Mouse (Mus musculus): Measurements from ENCODE around the gene Tmem43. TPM values are rescaled to one million over a fixed set of nuclear protein-coding genes. Genes with fewer than 3 reads are reported as not detected.

Gene Tmem43
- total and polyA plus RNA-seq, 2 experiments, result 4.5 to 9.4 TPM

DNA sequence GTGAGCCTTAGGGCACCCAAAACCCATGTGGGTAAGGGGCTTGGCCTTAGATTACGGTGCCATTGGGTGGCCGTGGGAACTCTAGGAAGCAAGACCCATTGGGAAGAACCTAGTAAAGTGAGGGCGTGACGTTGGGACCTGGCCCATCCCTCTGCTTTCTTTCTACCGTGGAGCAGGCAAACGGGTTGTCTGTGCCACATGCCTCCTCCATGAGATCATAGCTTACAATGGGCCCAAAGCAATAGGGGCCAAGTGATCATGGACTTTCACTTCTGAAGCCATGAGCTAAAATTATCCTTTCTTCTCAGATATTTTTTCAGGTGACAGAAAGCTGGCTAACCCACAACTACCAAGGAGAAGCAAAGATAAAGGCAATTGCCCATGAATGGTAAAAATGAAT, 57.8 kb downstream of the Tmem43 start:
- no peaks in the 10 kb centered on the region for H3K79me2 ChIP-seq (ENCODE audit: control insufficient read depth, insufficient read depth, low read length)
- DNase-seq (ENCODE audit: extremely low read depth, low read depth, low spot score), result no peak
- no peaks in the 10 kb centered on the region for H3K27me3 ChIP-seq (ENCODE audit: control insufficient read depth, insufficient read depth, low read length)
- WGBS, result 83% methylated on average over 6 of the region's 6 CpGs
- TF ChIP-seq POLR2A (IDR thresholded peaks at IDR 0.05; ENCODE audit: extremely low read depth, insufficient read depth, low read length) (no peak), CTCF (IDR thresholded peaks at IDR 0.05; ENCODE audit: low read depth, low read length) (no peak)
- H3K27ac ChIP-seq (replicated peaks; ENCODE audit: insufficient read depth, low read depth, low read length), result no peak overlapping the region
- no peak overlapping the region for H3K4me3 ChIP-seq (ENCODE audit: insufficient read depth, low read depth, low read length)
- H3K36me3 ChIP-seq (ENCODE audit: control insufficient read depth, insufficient read depth, low read length), result no peaks in the 10 kb centered on the region
- H3K4me1 ChIP-seq (ENCODE audit: control insufficient read depth, insufficient read depth, low read length), result no peaks in the 10 kb centered on the region
- H3K9ac ChIP-seq (ENCODE audit: low read depth, low read length), result no peak overlapping the region

DNA sequence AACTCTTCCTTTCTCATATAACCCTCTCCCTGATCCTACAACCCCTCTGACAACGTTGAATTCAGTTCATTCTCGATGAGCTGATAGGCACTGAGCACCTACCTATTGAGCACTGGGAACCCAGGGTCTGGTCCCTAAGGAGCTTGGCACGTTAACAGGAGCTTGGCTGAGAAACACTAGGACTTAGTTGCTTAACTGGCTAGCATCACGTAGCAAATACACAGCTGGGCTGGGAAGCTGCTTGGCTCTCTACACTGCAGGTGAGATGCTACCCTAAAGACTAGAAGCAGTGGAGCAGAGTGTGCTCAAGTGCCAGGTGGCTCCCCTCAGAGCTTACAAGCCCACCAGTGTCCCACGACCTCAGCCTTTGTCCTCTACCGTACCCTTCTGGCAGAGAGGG, 59.2 kb downstream of the Tmem43 start:
- no peaks in the 10 kb centered on the region for H3K27me3 ChIP-seq (ENCODE audit: control insufficient read depth, insufficient read depth, low read length)
- no peaks in the 10 kb centered on the region for H3K36me3 ChIP-seq (ENCODE audit: control insufficient read depth, insufficient read depth, low read length)
- DNase-seq (ENCODE audit: extremely low read depth, low read depth, low spot score), result no peak
- no peaks in the 10 kb centered on the region for H3K4me1 ChIP-seq (ENCODE audit: control insufficient read depth, insufficient read depth, low read length)
- 72% methylated on average over 6 of the region's 6 CpGs for WGBS
- TF ChIP-seq CTCF (IDR thresholded peaks at IDR 0.05; ENCODE audit: low read depth, low read length) (no peak), POLR2A (IDR thresholded peaks at IDR 0.05; ENCODE audit: extremely low read depth, insufficient read depth, low read length) (no peak)
- H3K79me2 ChIP-seq (ENCODE audit: control insufficient read depth, insufficient read depth, low read length), result no peaks in the 10 kb centered on the region
- no peak overlapping the region for H3K27ac ChIP-seq (replicated peaks; ENCODE audit: insufficient read depth, low read depth, low read length)
- no peak overlapping the region for H3K9ac ChIP-seq (ENCODE audit: low read depth, low read length)
- H3K4me3 ChIP-seq (ENCODE audit: insufficient read depth, low read depth, low read length), result no peak overlapping the region

DNA sequence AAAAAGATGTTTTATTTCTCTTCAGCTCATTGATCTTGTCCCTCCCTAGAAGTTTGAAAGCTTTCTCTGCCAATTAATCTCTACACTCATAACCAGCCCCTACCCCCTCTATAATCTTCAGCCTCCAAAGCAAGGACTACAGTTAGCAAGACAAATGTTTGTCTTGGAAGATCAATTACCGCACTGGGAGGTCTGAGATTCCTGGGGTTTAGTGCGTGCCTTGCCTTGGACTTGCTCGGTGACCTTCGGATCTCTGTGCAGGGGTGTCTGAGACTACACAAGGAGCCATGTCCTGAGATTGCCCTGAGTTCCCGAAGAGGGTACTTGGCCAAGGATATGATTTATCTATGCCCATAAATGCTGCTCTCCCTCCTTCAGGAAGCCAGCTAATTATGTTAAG, 59.9 kb downstream of the Tmem43 start:
- Histone ChIP-seq H3K4me3 (ENCODE audit: insufficient read depth, low read depth, low read length) (no peak overlapping the region), H3K79me2 (ENCODE audit: control insufficient read depth, insufficient read depth, low read length) (no peaks in the 10 kb centered on the region), H3K4me1 (ENCODE audit: control insufficient read depth, insufficient read depth, low read length) (no peaks in the 10 kb centered on the region), H3K27ac (replicated peaks; ENCODE audit: insufficient read depth, low read depth, low read length) (no peak overlapping the region), H3K9ac (ENCODE audit: low read depth, low read length) (no peak overlapping the region), H3K36me3 (ENCODE audit: control insufficient read depth, insufficient read depth, low read length) (no peaks in the 10 kb centered on the region), H3K27me3 (ENCODE audit: control insufficient read depth, insufficient read depth, low read length) (no peaks in the 10 kb centered on the region)
- 45% methylated on average over 5 of the region's 5 CpGs for WGBS
- DNase-seq (ENCODE audit: extremely low read depth, low read depth, low spot score), result no peak
- TF ChIP-seq CTCF (IDR thresholded peaks at IDR 0.05; ENCODE audit: low read depth, low read length) (no peak), POLR2A (IDR thresholded peaks at IDR 0.05; ENCODE audit: extremely low read depth, insufficient read depth, low read length) (no peak)

DNA sequence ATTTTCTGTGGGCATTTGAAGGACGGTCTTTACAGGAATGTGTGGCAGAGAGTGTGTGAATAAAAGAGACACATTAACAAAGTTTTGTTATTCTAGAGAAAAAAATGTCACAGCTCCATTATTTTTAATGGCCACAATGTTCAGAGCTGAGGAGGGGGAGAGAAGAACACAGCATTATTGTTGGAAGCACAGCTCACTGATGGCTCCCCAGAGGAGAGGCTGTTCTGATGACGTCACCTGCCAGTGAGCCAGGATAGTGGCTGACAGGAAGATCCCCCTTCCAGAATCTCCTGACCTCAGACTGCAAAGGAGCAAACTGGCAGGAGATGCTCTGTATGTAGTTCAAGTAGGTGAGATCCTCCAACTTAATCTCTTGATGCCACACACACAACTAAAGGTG, 60.3 kb downstream of the Tmem43 start:
- no peak overlapping the region for H3K4me3 ChIP-seq (ENCODE audit: insufficient read depth, low read depth, low read length)
- no peak overlapping the region for H3K27ac ChIP-seq (replicated peaks; ENCODE audit: insufficient read depth, low read depth, low read length)
- H3K4me1 ChIP-seq (ENCODE audit: control insufficient read depth, insufficient read depth, low read length), result no peaks in the 10 kb centered on the region
- TF ChIP-seq POLR2A (IDR thresholded peaks at IDR 0.05; ENCODE audit: extremely low read depth, insufficient read depth, low read length) (no peak), CTCF (IDR thresholded peaks at IDR 0.05; ENCODE audit: low read depth, low read length) (no peak)
- no peaks in the 10 kb centered on the region for H3K36me3 ChIP-seq (ENCODE audit: control insufficient read depth, insufficient read depth, low read length)
- no peaks in the 10 kb centered on the region for H3K79me2 ChIP-seq (ENCODE audit: control insufficient read depth, insufficient read depth, low read length)
- no peaks in the 10 kb centered on the region for H3K27me3 ChIP-seq (ENCODE audit: control insufficient read depth, insufficient read depth, low read length)
- DNase-seq (ENCODE audit: extremely low read depth, low read depth, low spot score), result no peak
- 63% methylated on average over 2 of the region's 2 CpGs for WGBS
- no peak overlapping the region for H3K9ac ChIP-seq (ENCODE audit: low read depth, low read length)

DNA sequence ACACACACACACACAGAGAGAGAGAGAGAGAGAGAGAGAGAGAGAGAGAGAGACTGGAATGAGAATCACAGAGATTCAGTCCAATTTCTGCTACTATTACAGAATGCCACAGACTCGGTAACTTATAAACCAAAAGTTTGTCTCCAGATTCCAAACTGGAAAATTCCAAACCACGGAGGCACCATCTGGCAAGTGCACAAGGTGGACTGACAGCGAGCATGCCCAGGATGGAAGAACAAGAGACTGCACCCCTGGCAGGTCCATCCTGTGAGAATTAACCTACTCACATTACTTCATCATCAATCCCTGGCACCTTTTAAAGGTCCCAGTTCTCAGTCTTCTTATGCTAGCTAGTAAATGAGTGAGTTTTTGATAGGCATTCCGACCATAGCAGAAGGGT, 60.8 kb downstream of the Tmem43 start:
- no peak for DNase-seq (ENCODE audit: extremely low read depth, low read depth, low spot score)
- H3K9ac ChIP-seq (ENCODE audit: low read depth, low read length), result no peak overlapping the region
- no peaks in the 10 kb centered on the region for H3K27me3 ChIP-seq (ENCODE audit: control insufficient read depth, insufficient read depth, low read length)
- H3K4me3 ChIP-seq (ENCODE audit: insufficient read depth, low read depth, low read length), result no peak overlapping the region
- TF ChIP-seq POLR2A (IDR thresholded peaks at IDR 0.05; ENCODE audit: extremely low read depth, insufficient read depth, low read length) (no peak), CTCF (IDR thresholded peaks at IDR 0.05; ENCODE audit: low read depth, low read length) (no peak)
- no peaks in the 10 kb centered on the region for H3K4me1 ChIP-seq (ENCODE audit: control insufficient read depth, insufficient read depth, low read length)
- WGBS, result 70% methylated on average over 4 of the region's 4 CpGs
- H3K79me2 ChIP-seq (ENCODE audit: control insufficient read depth, insufficient read depth, low read length), result no peaks in the 10 kb centered on the region
- no peaks in the 10 kb centered on the region for H3K36me3 ChIP-seq (ENCODE audit: control insufficient read depth, insufficient read depth, low read length)
- no peak overlapping the region for H3K27ac ChIP-seq (replicated peaks; ENCODE audit: insufficient read depth, low read depth, low read length)

DNA sequence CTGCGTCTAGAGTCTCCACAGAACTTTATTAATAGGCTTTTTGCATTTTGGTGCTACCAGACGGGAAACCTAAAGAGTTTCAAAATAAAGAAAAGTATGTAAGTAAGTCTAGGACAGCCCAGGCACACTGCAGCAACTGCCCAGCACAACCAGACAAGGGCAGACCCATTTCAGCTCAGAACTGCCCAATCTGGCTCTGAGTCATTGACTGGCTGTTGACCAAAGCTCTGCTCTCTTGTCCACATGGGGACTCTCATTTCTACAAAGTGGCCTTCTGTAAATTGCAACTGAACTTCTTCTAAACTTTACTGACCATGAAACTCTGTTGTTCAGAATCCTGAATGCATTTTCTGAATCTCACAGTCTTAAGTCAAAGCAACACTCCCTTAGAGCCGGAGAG, 61.7 kb downstream of the Tmem43 start:
- TF ChIP-seq POLR2A (IDR thresholded peaks at IDR 0.05; ENCODE audit: extremely low read depth, insufficient read depth, low read length) (no peak), CTCF (IDR thresholded peaks at IDR 0.05; ENCODE audit: low read depth, low read length) (no peak)
- peak; percentile 51 for DNase-seq (ENCODE audit: extremely low read depth, low read depth, low spot score)
- H3K36me3 ChIP-seq (ENCODE audit: control insufficient read depth, insufficient read depth, low read length), result no peaks in the 10 kb centered on the region
- H3K27ac ChIP-seq (replicated peaks; ENCODE audit: insufficient read depth, low read depth, low read length), result no peak overlapping the region
- no peaks in the 10 kb centered on the region for H3K4me1 ChIP-seq (ENCODE audit: control insufficient read depth, insufficient read depth, low read length)
- no peaks in the 10 kb centered on the region for H3K27me3 ChIP-seq (ENCODE audit: control insufficient read depth, insufficient read depth, low read length)
- H3K9ac ChIP-seq (ENCODE audit: low read depth, low read length), result no peak overlapping the region
- 91% methylated on average over 3 of the region's 3 CpGs for WGBS
- H3K4me3 ChIP-seq (ENCODE audit: insufficient read depth, low read depth, low read length), result no peak overlapping the region
- no peaks in the 10 kb centered on the region for H3K79me2 ChIP-seq (ENCODE audit: control insufficient read depth, insufficient read depth, low read length)
